Mouse (Mus musculus) limb, embryonic 14.5 days (tissue): ENCODE measurements at regions not wholly inside any gene's neighbourhood (a gene's known extent, or its start where the extent isn't known, plus 50 kb on each side); places are given as distances from the start of the nearest gene placed in this dataset.

Source experiments
- ATAC-seq: fragments of 200-750 bp; cut with Nextera tagmentation; 2 replicates; pipeline ENCODE4 v1.8.0; 2017; ENCODE audit warnings: low read depth, moderate number of reproducible peaks, moderate TSS enrichment; ENCODE audit not compliant: low FRiP score
- DNase-seq: peaks from one replicate; pipeline ENCODE4 v3.0.0-alpha.2; 2015; ENCODE audit warnings: low spot score
- H3K27ac ChIP-seq: fragments of 300-500 bp; sonication (generic); replicated peaks from 2 replicates; pipeline ENCODE4 v1.5.1; 2014; ENCODE audit warnings: low read depth, mild to moderate bottlenecking, low read length, moderate library complexity, mixed read lengths
- H3K27me3 ChIP-seq: fragments of 300-500 bp; sonication (generic); 2 replicates; pipeline ENCODE4 v1.6.1; 2014; ENCODE audit warnings: low read length, mixed read lengths; ENCODE audit not compliant: control insufficient read depth, insufficient read depth
- H3K36me3 ChIP-seq: fragments of 300-500 bp; sonication (generic); 2 replicates; pipeline ENCODE4 v1.6.1; 2014; ENCODE audit warnings: mild to moderate bottlenecking, low read length, moderate library complexity, mixed read lengths; ENCODE audit not compliant: control insufficient read depth, insufficient read depth
- H3K4me1 ChIP-seq: fragments of 300-500 bp; sonication (generic); 2 replicates; pipeline ENCODE4 v1.6.1; 2014; ENCODE audit warnings: antibody characterized with exemption, low read length, mixed read lengths; ENCODE audit not compliant: control insufficient read depth, insufficient read depth
- H3K4me2 ChIP-seq: fragments of 300-500 bp; sonication (generic); replicated peaks from 2 replicates; pipeline ENCODE4 v1.6.1; 2014; ENCODE audit warnings: low read depth, mild to moderate bottlenecking, low read length, moderate library complexity; ENCODE audit not compliant: severe bottlenecking
- H3K4me3 ChIP-seq: fragments of 300-500 bp; sonication (generic); replicated peaks from 2 replicates; pipeline ENCODE4 v1.5.1; 2014; ENCODE audit warnings: low read length
- H3K9ac ChIP-seq: fragments of 300-500 bp; sonication (generic); 2 replicates; pipeline ENCODE4 v1.6.1; 2014; ENCODE audit warnings: mild to moderate bottlenecking, low read depth, low read length, moderate library complexity; ENCODE audit not compliant: severe bottlenecking
- H3K9me3 ChIP-seq: fragments of 300-500 bp; sonication (generic); 2 replicates; pipeline ENCODE4 v1.6.1; 2016; ENCODE audit warnings: low read length; ENCODE audit not compliant: control insufficient read depth
- POLR2A ChIP-seq: fragments of 200-500 bp; IDR thresholded peaks from 2 replicates; pipeline ENCODE4 v1.8.0; 2012; ENCODE audit warnings: inconsistent platforms, mild to moderate bottlenecking, moderate library complexity, borderline replicate concordance; ENCODE audit not compliant: insufficient read depth, insufficient read length; ENCODE audit errors: extremely low read depth
- WGBS: fragments of 180-500 bp; shearing (Covaris S2); extraction: QIAGEN DNeasy Blood & Tissue Kit; methylation state at CpG from one replicate; pipeline ENCODE4 v1.1.7; 2014; 5-methylcytosine and 5-hydroxymethylcytosine counted together

GRCm38 (mm10) chr11:44164186-44164585 lies 235.7 kb upstream of the Il12b start:
- no peaks in the 10 kb centered on the region for H3K9me3 ChIP-seq
- no peaks in the 10 kb centered on the region for H3K27me3 ChIP-seq

GRCm38 (mm10) chr11:44167724-44168500 lies 232.0 kb upstream of the Il12b start:
- H3K9ac ChIP-seq = no peak overlapping the region
- H3K4me2 ChIP-seq = no peak overlapping the region
- 67% methylated on average over 6 of the region's 6 CpGs for WGBS
- no peak overlapping the region for H3K4me3 ChIP-seq
- no peaks in the 10 kb centered on the region for H3K36me3 ChIP-seq
- no peak for TF ChIP-seq POLR2A
- no peak for ATAC-seq
- H3K27me3 ChIP-seq = no peaks in the 10 kb centered on the region
- no peaks in the 10 kb centered on the region for H3K4me1 ChIP-seq
- no peaks in the 10 kb centered on the region for H3K9me3 ChIP-seq
- no peak for DNase-seq
- no peak overlapping the region for H3K27ac ChIP-seq

More at GRCm38 (mm10) chr11:44164186-44164585, 235.7 kb upstream of the Il12b start:
- no peak for TF ChIP-seq POLR2A
- Histone ChIP-seq H3K4me2 (no peak overlapping the region), H3K9ac (no peak overlapping the region), H3K4me3 (no peak overlapping the region), H3K4me1 (no peaks in the 10 kb centered on the region), H3K27ac (no peak overlapping the region), H3K36me3 (no peaks in the 10 kb centered on the region)
- ATAC-seq (no peak), DNase-seq (no peak)
- 77% methylated on average over 2 of the region's 2 CpGs for WGBS

DNA sequence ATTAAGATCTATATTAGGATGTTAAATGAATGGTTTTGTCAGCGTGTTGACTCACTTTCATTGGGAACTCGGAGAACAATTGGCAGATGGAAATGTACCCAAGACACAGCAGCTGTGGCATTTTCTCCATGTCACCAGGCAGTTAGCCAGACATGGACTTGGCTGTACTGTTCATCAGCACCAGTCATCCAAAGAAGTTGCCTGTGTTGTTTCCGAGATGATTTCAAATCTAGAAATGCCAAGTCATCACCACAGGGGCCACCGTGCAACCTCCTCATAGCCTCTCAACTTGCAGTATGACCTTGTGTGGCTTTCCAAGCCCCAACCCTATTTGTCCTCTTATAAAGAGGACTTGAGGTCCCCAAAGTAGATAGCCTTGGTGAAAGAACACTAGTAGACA lies 227.4 kb upstream of the Il12b start:
- no peak overlapping the region for H3K27ac ChIP-seq
- DNase-seq (no peak), ATAC-seq (no peak)
- no peaks in the 10 kb centered on the region for H3K9me3 ChIP-seq
- no peak overlapping the region for H3K4me3 ChIP-seq
- WGBS = 90% methylated on average over 4 of the region's 4 CpGs
- H3K4me2 ChIP-seq = no peak overlapping the region
- no peaks in the 10 kb centered on the region for H3K27me3 ChIP-seq
- no peak overlapping the region for H3K9ac ChIP-seq
- H3K36me3 ChIP-seq = no peaks in the 10 kb centered on the region
- TF ChIP-seq POLR2A = no peak
- H3K4me1 ChIP-seq = no peaks in the 10 kb centered on the region

DNA sequence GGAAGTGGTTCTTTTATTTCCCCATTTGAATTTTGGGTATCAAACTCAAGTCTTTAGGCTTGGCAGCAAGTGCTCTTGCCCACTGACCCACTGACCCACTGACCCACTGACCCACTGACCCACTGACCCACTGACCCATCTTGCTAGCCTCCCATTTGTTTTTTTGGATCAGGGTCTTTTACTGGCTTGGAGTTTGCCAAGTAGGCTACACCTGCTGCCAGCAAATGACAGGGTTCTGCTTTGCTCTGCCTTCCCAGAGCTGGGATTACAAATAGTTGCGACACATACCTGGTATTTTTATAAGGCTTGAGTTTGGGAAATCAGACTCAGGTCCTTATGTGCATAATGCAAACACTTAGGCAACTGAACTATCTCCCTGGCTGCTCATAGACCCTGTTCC lies 226.7 kb upstream of the Il12b start:
- H3K4me2 ChIP-seq = no peak overlapping the region
- H3K4me1 ChIP-seq = no peaks in the 10 kb centered on the region
- H3K27ac ChIP-seq = no peak overlapping the region
- DNase-seq = no peak
- no peak for TF ChIP-seq POLR2A
- no peak for ATAC-seq
- H3K27me3 ChIP-seq = no peaks in the 10 kb centered on the region
- H3K36me3 ChIP-seq = no peaks in the 10 kb centered on the region
- WGBS = 85% methylated on average over 1 of the region's 1 CpGs
- no peak overlapping the region for H3K4me3 ChIP-seq
- H3K9me3 ChIP-seq = no peaks in the 10 kb centered on the region
- H3K9ac ChIP-seq = no peak overlapping the region

DNA sequence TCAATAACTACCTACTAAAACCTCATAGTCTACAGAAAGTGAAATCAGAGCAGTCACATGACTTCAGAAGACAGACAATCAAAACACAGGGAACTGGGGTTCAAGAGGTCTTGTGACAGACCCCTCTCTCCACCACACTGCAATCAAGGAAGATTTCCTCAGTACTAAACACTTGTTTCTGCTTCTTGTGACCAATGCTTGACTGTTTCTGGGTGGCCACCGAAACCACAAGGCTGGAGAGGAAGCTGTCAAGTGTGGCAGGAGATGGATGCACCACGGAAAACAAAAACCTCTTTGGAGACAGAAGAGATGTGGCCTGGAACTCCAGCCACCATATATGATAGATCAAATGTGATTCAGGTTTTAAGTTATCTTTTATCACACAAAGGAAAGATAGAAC lies 225.3 kb upstream of the Il12b start:
- Histone ChIP-seq H3K27me3 (no peaks in the 10 kb centered on the region), H3K36me3 (no peaks in the 10 kb centered on the region), H3K9ac (no peak overlapping the region), H3K4me2 (no peak overlapping the region), H3K9me3 (no peaks in the 10 kb centered on the region), H3K4me1 (no peaks in the 10 kb centered on the region), H3K4me3 (no peak overlapping the region), H3K27ac (no peak overlapping the region)
- DNase-seq = no peak
- 73% methylated on average over 2 of the region's 2 CpGs for WGBS
- ATAC-seq = no peak
- no peak for TF ChIP-seq POLR2A
